ENCODE assay signal across 9 mouse cellular contexts in genomic region chr5:76923428-76923827, GRCm38 (mm10). TPM values are rescaled to one million over a fixed set of nuclear protein-coding genes. Genes with fewer than 3 reads are reported as not detected.
DNase-seq lines count a peak whose midpoint lies in the region; ATAC-seq and TF ChIP-seq lines count a peak whose summit lies in the region.
"Had no signal": no experiment of that assay in that cellular context is flagged by ENCODE, and none has a peak within 500 bp of the region (broad histone marks: within the 10 kb centered on the region; RNA-seq: fewer than 3 reads in every experiment).

No protein-coding gene starts in this region.

- H3K9ac ChIP-seq in limb, embryonic 14.5 days (ENCODE audit: low read depth, low read length, severe bottlenecking), result no peak overlapping the region
- no peak overlapping the region for H3K9ac ChIP-seq in neural tube, embryonic 15.5 days (replicated peaks)
- no peak overlapping the region for H3K9ac ChIP-seq in forebrain, embryonic 15.5 days (replicated peaks)
- H3K9ac ChIP-seq: limb, embryonic 15.5 days had no signal

- H3K27me3 ChIP-seq in limb, embryonic 14.5 days (ENCODE audit: control insufficient read depth, insufficient read depth, low read length), result no peaks in the 10 kb centered on the region
- H3K27me3 ChIP-seq in limb, embryonic 10.5 days (ENCODE audit: low read depth, poor library complexity, severe bottlenecking), result no peaks in the 10 kb centered on the region
- H3K27me3 ChIP-seq in neural tube, embryonic 15.5 days (replicated peaks), result no peaks in the 10 kb centered on the region
- no peaks in the 10 kb centered on the region for H3K27me3 ChIP-seq in forebrain, embryonic 15.5 days
- H3K27me3 ChIP-seq: limb, embryonic 15.5 days had no signal

- peaks cover 44% of the 10 kb centered on the region for H3K36me3 ChIP-seq in limb, embryonic 14.5 days (ENCODE audit: control insufficient read depth, insufficient read depth, low read length)
- H3K36me3 ChIP-seq in limb, embryonic 10.5 days, result peaks cover 100% of the 10 kb centered on the region
- H3K36me3 ChIP-seq in neural tube, embryonic 15.5 days, result peaks cover 39% of the 10 kb centered on the region
- peaks cover 32% of the 10 kb centered on the region for H3K36me3 ChIP-seq in forebrain, embryonic 15.5 days

- no peaks in the 10 kb centered on the region for H3K9me3 ChIP-seq in limb, embryonic 14.5 days (ENCODE audit: control insufficient read depth, low read length)
- no peaks in the 10 kb centered on the region for H3K9me3 ChIP-seq in limb, embryonic 10.5 days (replicated peaks)
- no peaks in the 10 kb centered on the region for H3K9me3 ChIP-seq in neural tube, embryonic 15.5 days (replicated peaks)
- H3K9me3 ChIP-seq in forebrain, embryonic 15.5 days, result no peaks in the 10 kb centered on the region
- H3K9me3 ChIP-seq: limb, embryonic 15.5 days had no signal

- no peaks in the 10 kb centered on the region for H3K4me1 ChIP-seq in limb, embryonic 14.5 days (ENCODE audit: control insufficient read depth, insufficient read depth, low read length)
- no peaks in the 10 kb centered on the region for H3K4me1 ChIP-seq in limb, embryonic 10.5 days
- H3K4me1 ChIP-seq in neural tube, embryonic 15.5 days, result no peaks in the 10 kb centered on the region
- H3K4me1 ChIP-seq in forebrain, embryonic 15.5 days, result no peaks in the 10 kb centered on the region

- no peak for TF ChIP-seq POLR2A in limb, embryonic 14.5 days (IDR thresholded peaks at IDR 0.05; ENCODE audit: borderline replicate concordance, extremely low read depth, insufficient read depth, insufficient read length)

- no peak overlapping the region for H3K27ac ChIP-seq in limb, embryonic 14.5 days (replicated peaks; ENCODE audit: low read depth, low read length)
- H3K27ac ChIP-seq in limb, embryonic 10.5 days, result no peak overlapping the region
- H3K27ac ChIP-seq in neural tube, embryonic 15.5 days (replicated peaks), result no peak overlapping the region
- no peak overlapping the region for H3K27ac ChIP-seq in forebrain, embryonic 15.5 days (replicated peaks)
- H3K27ac ChIP-seq: limb, embryonic 15.5 days had no signal

- 85% methylated on average over 13 of the region's 13 CpGs for WGBS in limb, embryonic 14.5 days
- WGBS in limb, embryonic 10.5 days, result 96% methylated on average over 13 of the region's 13 CpGs
- WGBS in neural tube, embryonic 15.5 days, result 85% methylated on average over 13 of the region's 13 CpGs
- 80% methylated on average over 13 of the region's 13 CpGs for WGBS in forebrain, embryonic 15.5 days

- no peak overlapping the region for H3K4me2 ChIP-seq in limb, embryonic 14.5 days (replicated peaks; ENCODE audit: low read depth, low read length, severe bottlenecking)
- H3K4me2 ChIP-seq in neural tube, embryonic 15.5 days, result no peak overlapping the region
- H3K4me2 ChIP-seq in forebrain, embryonic 15.5 days (replicated peaks), result no peak overlapping the region
- H3K4me2 ChIP-seq: limb, embryonic 15.5 days had no signal

- no peak for ATAC-seq in limb, embryonic 14.5 days (ENCODE audit: low FRiP score, low read depth)
- no peak for ATAC-seq in neural tube, embryonic 15.5 days (ENCODE audit: low FRiP score)
- ATAC-seq in forebrain, embryonic 15.5 days (replicated peaks), result no peak

- peak; percentile 55 for DNase-seq in limb, embryonic 14.5 days (ENCODE audit: low spot score)
- no peak for DNase-seq in limb, embryonic 10.5 days (ENCODE audit: low spot score)
- DNase-seq in cerebellum, adult 11-12 months, result peak; percentile 66
- DNase-seq in heart, adult 8-10 months (ENCODE audit: low spot score), result peak; percentile 64
- peak; percentile 74 to 82 for DNase-seq in kidney, postnatal 4 days
- DNase-seq in right cerebral cortex, postnatal 14 days, result peak; percentile 63

- no peak overlapping the region for H3K4me3 ChIP-seq in limb, embryonic 14.5 days (replicated peaks; ENCODE audit: low read length)
- H3K4me3 ChIP-seq in limb, embryonic 10.5 days, result no peak overlapping the region
- no peak overlapping the region for H3K4me3 ChIP-seq in neural tube, embryonic 15.5 days (replicated peaks)
- no peak overlapping the region for H3K4me3 ChIP-seq in forebrain, embryonic 15.5 days
- H3K4me3 ChIP-seq: limb, embryonic 15.5 days had no signal

RNA-seq across cellular contexts. Expression of gene Aasdh, which starts 18.1 kb away (rescaled TPM):
- polyA plus RNA-seq in limb, embryonic 14.5 days (2012; rRNA removed), result 24.0 and 24.9 TPM in 2 replicates
- polyA plus RNA-seq in limb, embryonic 14.5 days (2014; fragmentation: Nextera tagmentation; extraction: Ambion mirVana), result 15.1 and 15.4 TPM in 2 replicates
- 18.8 and 23.5 TPM in 2 replicates for polyA plus RNA-seq in limb, embryonic 10.5 days (2016; fragmentation: Nextera tagmentation; extraction: Ambion mirVana)
- total RNA-seq in heart, adult 8-10 months (2022), result 10 to 100 TPM; 12.5 to 23.2 (median 17.8) TPM
- polyA plus RNA-seq in neural tube, embryonic 15.5 days (2015; fragmentation: Nextera tagmentation; extraction: Ambion mirVana), result 17.0 TPM in 2 replicates
- 25.6 and 27.5 TPM in 2 replicates for polyA plus RNA-seq in forebrain, embryonic 15.5 days (2015; fragmentation: Nextera tagmentation; extraction: Ambion mirVana)

RNA-seq across cellular contexts. Expression of gene Paics, which starts 27.7 kb away (rescaled TPM):
- 123 and 146 TPM in 2 replicates for polyA plus RNA-seq in limb, embryonic 14.5 days (2012; rRNA removed)
- 254 and 266 TPM in 2 replicates for polyA plus RNA-seq in limb, embryonic 14.5 days (2014; fragmentation: Nextera tagmentation; extraction: Ambion mirVana)
- 508 and 515 TPM in 2 replicates for polyA plus RNA-seq in limb, embryonic 10.5 days (2016; fragmentation: Nextera tagmentation; extraction: Ambion mirVana)
- 100 to 1,000 TPM; 149 to 170 (median 159) TPM for total RNA-seq in heart, adult 8-10 months (2022)
- 165 and 201 TPM in 2 replicates for polyA plus RNA-seq in neural tube, embryonic 15.5 days (2015; fragmentation: Nextera tagmentation; extraction: Ambion mirVana)
- polyA plus RNA-seq in forebrain, embryonic 15.5 days (2015; fragmentation: Nextera tagmentation; extraction: Ambion mirVana), result 220 and 224 TPM in 2 replicates

RNA-seq across cellular contexts. Expression of gene Ppat, which starts 27.9 kb away (rescaled TPM):
- 13.2 and 14.1 TPM in 2 replicates for polyA plus RNA-seq in limb, embryonic 14.5 days (2012; rRNA removed)
- polyA plus RNA-seq in limb, embryonic 14.5 days (2014; fragmentation: Nextera tagmentation; extraction: Ambion mirVana), result 21.8 and 24.0 TPM in 2 replicates
- polyA plus RNA-seq in limb, embryonic 10.5 days (2016; fragmentation: Nextera tagmentation; extraction: Ambion mirVana), result 51.2 and 62.1 TPM in 2 replicates
- 10 to 100 TPM; 12.7 to 20.9 (median 17.6) TPM for total RNA-seq in heart, adult 8-10 months (2022)
- 10.6 and 17.9 TPM in 2 replicates for polyA plus RNA-seq in neural tube, embryonic 15.5 days (2015; fragmentation: Nextera tagmentation; extraction: Ambion mirVana)
- 14.6 and 16.5 TPM in 2 replicates for polyA plus RNA-seq in forebrain, embryonic 15.5 days (2015; fragmentation: Nextera tagmentation; extraction: Ambion mirVana)

RNA-seq across cellular contexts. Expression of gene Srp72, which starts 51.1 kb away (rescaled TPM):
- polyA plus RNA-seq in limb, embryonic 14.5 days (2012; rRNA removed), result 83.0 and 96.8 TPM in 2 replicates
- 102 and 108 TPM in 2 replicates for polyA plus RNA-seq in limb, embryonic 14.5 days (2014; fragmentation: Nextera tagmentation; extraction: Ambion mirVana)
- 78.9 and 90.8 TPM in 2 replicates for polyA plus RNA-seq in limb, embryonic 10.5 days (2016; fragmentation: Nextera tagmentation; extraction: Ambion mirVana)
- 10 to 100 TPM; 45.0 to 54.1 (median 49.1) TPM for total RNA-seq in heart, adult 8-10 months (2022)
- polyA plus RNA-seq in neural tube, embryonic 15.5 days (2015; fragmentation: Nextera tagmentation; extraction: Ambion mirVana), result 87.2 and 91.5 TPM in 2 replicates
- 79.0 and 81.3 TPM in 2 replicates for polyA plus RNA-seq in forebrain, embryonic 15.5 days (2015; fragmentation: Nextera tagmentation; extraction: Ambion mirVana)
